Mouse (Mus musculus) heart, postnatal 36 days (tissue): Measurements from ENCODE around the gene Trim14. TPM values are rescaled to one million over a fixed set of nuclear protein-coding genes. Genes with fewer than 3 reads are reported as not detected.
"Not testable (repeated sequence)": the region's sequence is repeated elsewhere in the genome, so short reads cannot be mapped to it uniquely, and the experiment has no call there.

Experiments used
- DNase-seq, 2 experiments: peaks; one replicate each; pipeline ENCODE4 v3.0.0; 2021 to 2022
- intact Hi-C: fragments of 180-260 bp; cut with DNase I; formaldehyde crosslinking; loops from one replicate; pipeline ENCODE4 v1.15.1; 2025
- total RNA-seq, 2 experiments: library from RNA; stranded (reverse); gene quantifications; 2 replicates each; pipeline ENCODE4 v1.2.3; 2021

Gene Trim14
- 1 to 10 TPM; 3.1 to 4.1 TPM for total RNA-seq

DNA sequence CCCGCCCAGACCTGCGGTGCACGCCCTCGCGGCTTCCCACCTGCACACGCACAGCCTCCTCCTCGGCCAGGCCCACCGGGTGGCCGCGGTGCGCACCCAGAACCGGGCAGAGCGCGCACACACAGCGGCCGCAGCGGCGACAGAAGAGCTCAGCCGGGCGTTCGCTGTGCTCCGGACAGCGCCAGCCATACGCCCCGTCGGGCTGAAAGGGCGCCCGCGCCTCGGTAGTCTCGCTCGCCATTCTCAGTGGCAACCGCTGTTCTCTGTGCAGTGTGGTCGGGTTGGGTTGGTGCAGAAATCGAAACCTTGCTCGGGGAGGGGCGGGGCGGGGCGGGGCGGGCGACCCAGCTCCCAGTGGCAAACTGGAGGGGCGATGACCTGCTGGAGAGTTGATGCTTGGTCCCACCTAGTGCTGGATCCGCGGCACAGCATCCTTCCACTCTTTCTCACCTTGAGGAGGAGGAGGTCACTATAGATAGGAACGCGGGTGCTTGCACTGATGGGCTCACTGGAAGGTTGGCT, at the start of gene Trim14:
Trim14 (minus strand) TSS at position 302 of the 522 bp plus-strand sequence.
- DNase-seq = peak; percentile 33 to 48
- intact Hi-C loops = no loop called here

- intact Hi-C loops = loop anchor here (1.0 kb wide), 1 partner anchor 11 kb away; no protein-coding TSS in a partner anchor
- no peak for DNase-seq
Measured at GRCm38 (mm10) chr4:46585041-46585810, 49.3 kb upstream of the Trim14 start.

DNA sequence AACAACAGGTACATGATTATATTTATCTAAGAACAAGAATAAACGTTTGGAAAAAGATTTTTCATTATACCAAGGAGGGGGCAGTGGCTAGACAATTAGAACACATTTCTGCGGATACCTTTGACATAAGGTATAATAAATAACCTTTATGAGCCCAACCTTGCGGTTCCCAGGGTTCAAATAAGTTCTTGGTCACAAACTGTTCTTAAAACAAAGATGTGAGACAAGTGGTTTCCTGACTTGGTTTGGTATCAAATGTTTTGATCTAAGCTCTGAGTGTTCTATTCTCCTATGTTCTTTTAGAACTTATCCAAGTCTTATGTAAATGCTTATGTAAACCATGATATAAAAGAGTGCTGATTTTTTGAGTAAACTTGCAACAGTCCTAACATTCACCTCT, 48.6 kb upstream of the Trim14 start:
- DNase-seq, intact Hi-C loops: not testable (repeated sequence)

GRCm38 (mm10) chr4:46584084-46584483, 48.1 kb upstream of the Trim14 start:
- intact Hi-C loops, DNase-seq: not testable (repeated sequence)

GRCm38 (mm10) chr4:46582024-46582423, 46.1 kb upstream of the Trim14 start:
- DNase-seq, intact Hi-C loops: not testable (repeated sequence)

DNA sequence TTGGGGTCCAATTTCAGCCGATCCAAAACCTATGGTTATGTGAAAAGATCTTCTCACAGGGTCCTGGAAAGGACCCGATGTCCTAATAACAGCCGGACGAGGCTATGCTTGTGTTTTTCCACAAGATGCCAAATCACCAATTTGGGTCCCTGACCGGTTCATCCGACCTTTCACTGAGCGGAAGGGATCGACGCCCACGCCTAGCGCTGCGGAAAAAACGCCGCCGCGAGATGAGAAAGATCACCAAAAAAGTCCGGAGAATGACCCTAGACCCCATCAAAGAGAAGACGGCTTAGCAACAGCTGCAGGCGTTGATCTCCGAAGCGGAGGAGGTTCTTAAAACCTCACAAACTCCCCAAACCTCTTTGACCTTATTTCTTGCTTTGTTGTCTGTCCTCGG, 45.6 kb upstream of the Trim14 start:
- intact Hi-C loops, DNase-seq: not testable (repeated sequence)

- intact Hi-C loops, DNase-seq: not testable (repeated sequence)
Measured at GRCm38 (mm10) chr4:46580799-46581243, 44.9 kb upstream of the Trim14 start.

- intact Hi-C loops, DNase-seq: not testable (repeated sequence)
Measured at GRCm38 (mm10) chr4:46578796-46579346, 42.9 kb upstream of the Trim14 start.

- no peak for DNase-seq
- intact Hi-C loops = no loop called here
Measured at GRCm38 (mm10) chr4:46578228-46578627, 42.3 kb upstream of the Trim14 start.

GRCm38 (mm10) chr4:46575509-46576284, 39.8 kb upstream of the Trim14 start:
- DNase-seq, intact Hi-C loops: not testable (repeated sequence)

DNA sequence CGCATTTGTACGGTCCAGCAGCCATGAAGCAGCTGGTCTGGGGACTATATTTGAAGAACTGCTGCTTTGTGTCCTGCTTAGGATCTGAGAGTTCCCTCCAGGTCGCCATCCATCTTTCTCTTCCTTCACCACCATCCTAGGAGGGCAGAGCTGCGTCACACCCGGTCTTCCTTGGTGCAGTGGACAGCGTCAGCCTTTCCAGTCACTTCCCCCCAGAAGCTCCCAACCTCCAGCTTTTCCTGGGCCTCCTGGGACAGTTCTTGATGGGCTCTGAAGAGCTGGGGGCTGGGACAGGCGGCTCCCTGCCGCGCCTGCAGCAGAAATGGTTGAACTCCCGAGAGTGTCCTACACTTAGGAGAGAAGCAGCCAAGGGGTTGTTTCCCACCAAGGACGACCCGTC, 38.9 kb upstream of the Trim14 start:
- intact Hi-C loops = loop anchor here (1.0 kb wide), 1 partner anchor 10 kb away; no protein-coding TSS in a partner anchor
- no peak for DNase-seq

DNA sequence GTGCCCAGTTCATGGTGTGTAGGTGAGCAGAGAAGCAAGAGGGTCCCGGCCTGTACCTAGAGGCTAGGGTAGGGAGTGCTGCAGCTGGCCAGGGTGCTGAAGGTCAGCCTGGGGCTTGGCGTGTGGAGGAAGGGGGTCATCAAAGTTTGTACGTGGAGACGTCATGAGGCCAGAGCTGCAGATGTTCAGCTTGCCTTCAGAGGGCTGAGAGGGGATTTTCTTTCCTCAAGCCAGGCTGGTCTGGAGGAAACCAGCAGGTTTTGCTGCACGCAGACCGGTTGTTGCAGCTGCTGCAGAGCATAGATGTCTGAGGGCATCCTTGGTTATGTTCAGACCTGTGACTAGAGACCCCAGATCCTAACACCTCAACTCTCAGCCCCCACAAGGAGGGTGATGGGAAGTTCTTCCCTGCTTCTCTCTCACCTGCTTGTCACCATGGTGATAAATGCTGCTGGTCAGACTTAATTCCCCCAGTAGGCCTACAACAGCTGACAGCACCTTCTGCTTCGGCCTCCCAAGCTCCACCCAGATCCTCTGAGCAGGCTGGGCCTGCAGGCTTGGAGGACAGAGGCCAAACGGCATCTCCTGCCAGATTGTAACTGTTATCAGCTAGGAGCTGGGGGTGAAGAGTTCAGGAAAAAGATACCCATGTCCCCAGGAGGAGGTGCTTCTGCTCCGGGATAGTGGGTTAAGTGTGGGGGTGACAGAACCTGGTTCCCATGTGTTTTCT, 38.2 kb upstream of the Trim14 start:
- intact Hi-C loops = loop anchor here (1.0 kb wide), 1 partner anchor 11 kb away; no protein-coding TSS in a partner anchor
- DNase-seq = no peak

GRCm38 (mm10) chr4:46572616-46573015, 36.7 kb upstream of the Trim14 start:
- intact Hi-C loops = no loop called here
- DNase-seq = no peak

DNA sequence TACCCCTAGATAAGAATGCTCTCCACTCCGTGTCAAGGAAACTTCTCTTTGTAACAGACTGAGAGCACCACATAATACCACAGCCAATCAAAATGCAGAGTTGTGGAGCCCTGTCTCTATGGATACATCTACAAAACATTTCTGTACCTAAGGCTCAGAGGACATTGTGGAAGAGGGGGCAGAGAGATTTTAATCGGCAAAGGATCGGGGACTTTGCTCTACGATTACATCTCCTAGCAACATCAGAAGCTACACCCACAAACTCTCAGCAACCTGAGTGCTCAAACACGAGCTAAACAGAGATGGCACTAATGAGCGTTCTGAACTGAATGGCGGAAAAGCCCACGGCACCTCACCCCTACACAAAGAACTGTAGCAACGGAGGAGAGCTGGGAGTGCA, 35.8 kb upstream of the Trim14 start:
- intact Hi-C loops = no loop called here
- DNase-seq = no peak

- intact Hi-C loops = no loop called here
- DNase-seq = no peak
Measured at GRCm38 (mm10) chr4:46569671-46570070, 33.7 kb upstream of the Trim14 start.

DNA sequence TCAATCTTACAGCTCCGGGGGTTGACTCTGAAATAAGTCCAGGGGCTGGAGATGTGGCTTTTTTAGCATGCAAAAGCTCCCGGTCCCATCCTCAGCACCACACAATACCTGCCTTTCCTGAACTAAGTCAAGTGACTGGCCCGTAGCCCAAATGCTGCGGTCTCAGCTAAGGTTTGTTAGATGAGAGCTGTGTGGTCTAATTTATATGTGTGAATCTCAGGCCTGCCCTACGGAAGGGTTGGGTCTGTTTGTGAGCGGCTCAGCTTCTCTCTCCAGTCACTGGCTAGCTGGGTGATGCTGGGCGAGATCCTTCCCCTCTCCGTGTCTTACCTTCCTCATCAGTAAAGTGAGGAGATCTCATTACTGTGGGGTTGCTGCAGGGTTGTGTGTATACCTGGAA, 32.2 kb upstream of the Trim14 start:
- intact Hi-C loops = no loop called here

DNA sequence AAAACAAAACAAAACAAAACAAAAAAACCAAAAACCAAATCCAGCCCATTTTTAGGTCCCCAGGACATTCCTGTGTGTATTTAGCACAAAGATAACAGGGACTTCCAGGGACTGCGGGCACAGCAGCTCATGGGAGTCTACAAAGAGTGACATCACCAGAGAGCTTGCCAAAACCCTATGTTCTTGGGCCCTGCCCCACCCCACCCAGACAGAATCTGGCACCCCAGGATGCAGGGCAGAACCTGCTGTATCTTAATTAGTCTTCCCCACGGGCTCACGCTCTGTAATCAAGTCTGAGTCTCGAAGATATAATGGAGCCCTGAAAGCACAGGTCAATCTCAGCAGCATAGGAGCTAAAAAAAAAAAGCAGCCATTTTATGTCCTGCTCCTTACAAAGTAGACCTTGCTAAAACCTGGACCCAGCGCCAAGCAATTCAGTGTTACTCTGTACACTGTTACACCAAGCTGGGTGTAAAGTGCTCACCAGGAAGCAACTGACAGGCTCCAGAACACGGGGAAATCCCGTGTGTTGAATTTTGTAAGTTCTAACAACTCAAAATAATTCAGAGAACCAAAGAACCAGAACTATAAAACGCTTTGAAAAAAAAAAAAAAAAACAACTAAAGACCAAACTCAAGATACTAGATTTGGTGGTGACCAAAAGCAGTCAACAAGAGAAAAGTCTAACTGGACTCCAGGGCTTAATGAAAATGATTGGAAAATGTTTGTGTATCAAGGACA, 31.2 kb upstream of the Trim14 start:
- no peak for DNase-seq
- intact Hi-C loops = no loop called here

More for the DNA sequence above, 32.2 kb upstream of the Trim14 start:
- DNase-seq = no peak

- no peak for DNase-seq
Measured at GRCm38 (mm10) chr4:46565393-46565955, 29.5 kb upstream of the Trim14 start.

GRCm38 (mm10) chr4:46564247-46564646, 28.3 kb upstream of the Trim14 start:
- no peak for DNase-seq
- intact Hi-C loops = no loop called here

More at GRCm38 (mm10) chr4:46565393-46565955, 29.5 kb upstream of the Trim14 start:
- intact Hi-C loops = no loop called here
